Comparison of ENCODE assay signal across 37 mouse cellular contexts in the genomic region with DNA sequence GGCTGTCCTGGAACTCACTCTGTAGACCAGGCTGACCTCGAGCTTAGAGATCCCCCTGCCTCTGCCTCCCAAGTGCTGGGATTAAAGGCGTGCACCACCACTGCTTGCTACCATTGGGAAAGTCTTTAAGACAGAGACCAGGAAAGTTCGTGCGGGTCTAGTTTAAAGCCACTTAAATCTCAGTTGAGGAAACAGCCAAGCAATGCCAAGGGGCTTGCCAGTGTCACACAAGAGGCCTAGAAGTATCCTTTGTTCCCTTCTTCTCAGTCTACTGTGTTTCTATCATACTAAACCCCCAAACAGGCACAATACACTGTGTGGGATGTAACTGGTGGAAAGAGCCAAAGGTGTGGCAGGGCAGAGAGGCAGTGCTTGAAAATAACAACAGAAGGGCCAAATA. TPM values are rescaled to one million over a fixed set of nuclear protein-coding genes. Genes with fewer than 3 reads are reported as not detected.
DNase-seq lines count a peak whose midpoint lies in the region; ATAC-seq and TF ChIP-seq lines count a peak whose summit lies in the region.
"Had no signal": no experiment of that assay in that cellular context is flagged by ENCODE, and none has a peak within 500 bp of the region (broad histone marks: within the 10 kb centered on the region; RNA-seq: fewer than 3 reads in every experiment).

No protein-coding gene starts in this region.

- no peak overlapping the region for H3K9ac ChIP-seq in embryonic facial prominence, embryonic 13.5 days
- H3K9ac ChIP-seq in liver, embryonic 15.5 days = no peak overlapping the region
- no peak overlapping the region for H3K9ac ChIP-seq in liver, postnatal 0 days (replicated peaks)
- peak overlapping the region; percentile 26; the same call in 1 of the 2 replicates for H3K9ac ChIP-seq in ES-E14 (ENCODE audit: insufficient read depth, low read depth, low read length, poor library complexity, severe bottlenecking)
- no peak overlapping the region for H3K9ac ChIP-seq in stomach, embryonic 16.5 days (ENCODE audit: low read length)
- no peak overlapping the region for H3K9ac ChIP-seq in hindbrain, embryonic 13.5 days
- H3K9ac ChIP-seq: forebrain, embryonic 15.5 days; intestine, embryonic 15.5 days; lung, embryonic 14.5 days; neural tube, embryonic 15.5 days had no signal

- no peak for TF ChIP-seq EP300 in liver, postnatal 0 days (IDR thresholded peaks at IDR 0.05; ENCODE audit: low read depth)

- H3K36me3 ChIP-seq in embryonic facial prominence, embryonic 13.5 days = no peaks in the 10 kb centered on the region
- no peaks in the 10 kb centered on the region for H3K36me3 ChIP-seq in embryonic facial prominence, embryonic 10.5 days (replicated peaks)
- H3K36me3 ChIP-seq in liver, embryonic 15.5 days (replicated peaks) = no peaks in the 10 kb centered on the region
- no peaks in the 10 kb centered on the region for H3K36me3 ChIP-seq in liver, postnatal 0 days (replicated peaks; ENCODE audit: insufficient read depth, low read length)
- no peaks in the 10 kb centered on the region for H3K36me3 ChIP-seq in ES-E14 (ENCODE audit: control insufficient read depth, insufficient read depth, low read length, poor library complexity, severe bottlenecking)
- H3K36me3 ChIP-seq in stomach, embryonic 16.5 days (ENCODE audit: control insufficient read depth, insufficient read depth, low read length) = no peaks in the 10 kb centered on the region
- H3K36me3 ChIP-seq in hindbrain, embryonic 13.5 days = no peaks in the 10 kb centered on the region
- H3K36me3 ChIP-seq: forebrain, embryonic 10.5 days; forebrain, embryonic 15.5 days; heart, embryonic 13.5 days; intestine, embryonic 15.5 days; neural tube, embryonic 15.5 days had no signal

- in situ Hi-C loops in ES-E14 (cut with MboI; ENCODE audit: low sequenced_read_pairs in 2 of 2, unreplicated experiment in 2 of 2) = no loop called here

- peaks cover 23% of the 10 kb centered on the region for H3K4me1 ChIP-seq in embryonic facial prominence, embryonic 13.5 days
- H3K4me1 ChIP-seq in embryonic facial prominence, embryonic 10.5 days = peaks cover 10% of the 10 kb centered on the region
- peaks cover 50% of the 10 kb centered on the region for H3K4me1 ChIP-seq in liver, embryonic 15.5 days (replicated peaks)
- H3K4me1 ChIP-seq in liver, postnatal 0 days (ENCODE audit: insufficient read depth) = peaks cover 20% of the 10 kb centered on the region
- peaks cover 7 to 8% of the 10 kb centered on the region in 2 experiments for H3K4me1 ChIP-seq in ES-E14 (ENCODE audit: control insufficient read depth in 2 of 2, insufficient read depth in 2 of 2, low read length in 2 of 2, poor library complexity in 1 of 2)
- H3K4me1 ChIP-seq in stomach, embryonic 16.5 days (ENCODE audit: control insufficient read depth, insufficient read depth, low read length) = peaks cover 19% of the 10 kb centered on the region
- peaks cover 17% of the 10 kb centered on the region for H3K4me1 ChIP-seq in hindbrain, embryonic 13.5 days (replicated peaks)

- H3K27ac ChIP-seq in embryonic facial prominence, embryonic 13.5 days = peak overlapping the region; percentile 92; the same call in 1 of the 2 replicates
- no peak overlapping the region for H3K27ac ChIP-seq in embryonic facial prominence, embryonic 10.5 days (replicated peaks)
- 0 out of 2 replicates have a peak overlapping the region, but pooled peaks have one; percentile 24 for H3K27ac ChIP-seq in liver, embryonic 15.5 days (replicated peaks)
- no peak overlapping the region for H3K27ac ChIP-seq in liver, postnatal 0 days (ENCODE audit: low read depth)
- H3K27ac ChIP-seq in ES-E14 (ENCODE audit: insufficient read depth, low read depth, low read length, poor library complexity, severe bottlenecking) = peak overlapping the region; percentile 3; the same call in 1 of the 2 replicates
- H3K27ac ChIP-seq in stomach, embryonic 16.5 days (ENCODE audit: low read length) = 0 out of 2 replicates have a peak overlapping the region, but pooled peaks have one; percentile 17
- H3K27ac ChIP-seq in hindbrain, embryonic 13.5 days = no peak overlapping the region
- H3K27ac ChIP-seq: forebrain, embryonic 10.5 days; neural tube, embryonic 15.5 days had no signal

- no peak overlapping the region for H3K4me3 ChIP-seq in embryonic facial prominence, embryonic 13.5 days
- H3K4me3 ChIP-seq in embryonic facial prominence, embryonic 10.5 days = no peak overlapping the region
- H3K4me3 ChIP-seq in liver, embryonic 15.5 days (replicated peaks) = no peak overlapping the region
- no peak overlapping the region for H3K4me3 ChIP-seq in liver, postnatal 0 days (ENCODE audit: low read depth, low read length)
- H3K4me3 ChIP-seq in ES-E14 (ENCODE audit: insufficient read depth in 1 of 2, low read depth in 1 of 2, low read length in 2 of 2, poor library complexity in 1 of 2, severe bottlenecking in 1 of 2) = no peak overlapping the region
- H3K4me3 ChIP-seq in stomach, embryonic 16.5 days (replicated peaks; ENCODE audit: low read length) = no peak overlapping the region
- no peak overlapping the region for H3K4me3 ChIP-seq in hindbrain, embryonic 13.5 days
- H3K4me3 ChIP-seq: forebrain, embryonic 10.5 days; forebrain, embryonic 15.5 days; heart, adult 2 months; heart, embryonic 13.5 days; intestine, embryonic 15.5 days; layer of hippocampus, adult 2 months; neural tube, embryonic 15.5 days had no signal

- DNase-seq in embryonic facial prominence, embryonic 10.5 days (ENCODE audit: low spot score) = no peak
- DNase-seq in liver, postnatal 0 days = no peak
- DNase-seq in ES-E14 (ENCODE audit: low read depth, low spot score) = no peak
- no peak for DNase-seq in adrenal gland, postnatal 14 days
- DNase-seq: retina, postnatal 1 day had no signal

- ATAC-seq in embryonic facial prominence, embryonic 13.5 days (ENCODE audit: insufficient number of reproducible peaks, insufficient read depth, low FRiP score, low TSS enrichment, low read depth) = no peak
- no peak for ATAC-seq in liver, embryonic 15.5 days (ENCODE audit: insufficient read depth)
- no peak for ATAC-seq in liver, postnatal 0 days
- ATAC-seq in stomach, embryonic 16.5 days (ENCODE audit: insufficient read depth, low FRiP score) = no peak
- ATAC-seq in hindbrain, embryonic 13.5 days (ENCODE audit: low FRiP score) = no peak
- ATAC-seq: forebrain, embryonic 15.5 days; hindbrain, postnatal 0 days had no signal

- 93% methylated on average over 4 of the region's 4 CpGs for WGBS in embryonic facial prominence, embryonic 13.5 days
- WGBS in embryonic facial prominence, embryonic 10.5 days = 90% methylated on average over 4 of the region's 4 CpGs
- WGBS in liver, embryonic 15.5 days (ENCODE audit: insufficient replicate concordance) = 82% methylated on average over 4 of the region's 4 CpGs
- 83% methylated on average over 4 of the region's 4 CpGs for WGBS in liver, postnatal 0 days (ENCODE audit: insufficient replicate concordance)
- WGBS in stomach, embryonic 16.5 days = 94% methylated on average over 4 of the region's 4 CpGs
- WGBS in hindbrain, embryonic 13.5 days = 97% methylated on average over 4 of the region's 4 CpGs

- no peaks in the 10 kb centered on the region for H3K27me3 ChIP-seq in embryonic facial prominence, embryonic 13.5 days
- H3K27me3 ChIP-seq in embryonic facial prominence, embryonic 10.5 days (replicated peaks; ENCODE audit: low read depth, poor library complexity, severe bottlenecking) = no peaks in the 10 kb centered on the region
- H3K27me3 ChIP-seq in liver, embryonic 15.5 days = no peaks in the 10 kb centered on the region
- H3K27me3 ChIP-seq in liver, postnatal 0 days (ENCODE audit: insufficient read depth, low read length) = no peaks in the 10 kb centered on the region
- H3K27me3 ChIP-seq in stomach, embryonic 16.5 days (ENCODE audit: control insufficient read depth, insufficient read depth, low read length) = no peaks in the 10 kb centered on the region
- no peaks in the 10 kb centered on the region for H3K27me3 ChIP-seq in hindbrain, embryonic 13.5 days
- H3K27me3 ChIP-seq: forebrain, embryonic 15.5 days; heart, embryonic 13.5 days; intestine, embryonic 15.5 days; neural tube, embryonic 15.5 days had no signal

- no peak overlapping the region for H3K4me2 ChIP-seq in embryonic facial prominence, embryonic 13.5 days
- no peak overlapping the region for H3K4me2 ChIP-seq in liver, embryonic 15.5 days
- H3K4me2 ChIP-seq in liver, postnatal 0 days (ENCODE audit: low read depth, low read length) = no peak overlapping the region
- H3K4me2 ChIP-seq in stomach, embryonic 16.5 days (ENCODE audit: low read depth, low read length) = no peak overlapping the region
- H3K4me2 ChIP-seq in hindbrain, embryonic 13.5 days = no peak overlapping the region
- H3K4me2 ChIP-seq: forebrain, embryonic 15.5 days; lung, embryonic 14.5 days; neural tube, embryonic 15.5 days had no signal

- H3K9me3 ChIP-seq in embryonic facial prominence, embryonic 13.5 days = no peaks in the 10 kb centered on the region
- no peaks in the 10 kb centered on the region for H3K9me3 ChIP-seq in embryonic facial prominence, embryonic 10.5 days
- H3K9me3 ChIP-seq in liver, embryonic 15.5 days (replicated peaks) = no peaks in the 10 kb centered on the region
- no peaks in the 10 kb centered on the region for H3K9me3 ChIP-seq in liver, postnatal 0 days (ENCODE audit: low read length)
- no peaks in the 10 kb centered on the region for H3K9me3 ChIP-seq in ES-E14 (ENCODE audit: control insufficient read depth, insufficient read depth, low read depth, low read length)
- no peaks in the 10 kb centered on the region for H3K9me3 ChIP-seq in stomach, embryonic 16.5 days (replicated peaks; ENCODE audit: control insufficient read depth, low read length)
- H3K9me3 ChIP-seq in hindbrain, embryonic 13.5 days = no peaks in the 10 kb centered on the region
- H3K9me3 ChIP-seq: forebrain, embryonic 10.5 days; forebrain, embryonic 15.5 days; heart, embryonic 13.5 days; intestine, embryonic 15.5 days; neural tube, embryonic 15.5 days had no signal

- TF ChIP-seq CTCF in liver, postnatal 0 days (IDR thresholded peaks at IDR 0.05; ENCODE audit: low read depth) = no peak

RNA-seq across cellular contexts. Expression of a gene that starts 11.1 kb away (rescaled TPM):
- not detected in 2 replicates for polyA plus RNA-seq in embryonic facial prominence, embryonic 13.5 days (2015; fragmentation: Nextera tagmentation; extraction: Ambion mirVana)
- not detected in 2 replicates for polyA plus RNA-seq in embryonic facial prominence, embryonic 10.5 days (2016; fragmentation: Nextera tagmentation; extraction: Ambion mirVana)
- not detected in 2 replicates for polyA plus RNA-seq in liver, embryonic 15.5 days (2015; fragmentation: Nextera tagmentation; extraction: Ambion mirVana)
- not detected in 2 replicates for polyA plus RNA-seq in liver, postnatal 0 days (2015; fragmentation: Nextera tagmentation; extraction: Ambion mirVana)
- total RNA-seq in ES-E14 (2012; rRNA removed) = not detected in 2 replicates
- polyA plus RNA-seq in stomach, embryonic 16.5 days (2015; fragmentation: Nextera tagmentation; extraction: Ambion mirVana) = not detected in 2 replicates
- not detected in 2 replicates for total RNA-seq in adrenal gland, postnatal 14 days (2021)
- polyA plus RNA-seq in hindbrain, embryonic 13.5 days (2015; fragmentation: Nextera tagmentation; extraction: Ambion mirVana) = not detected in 2 replicates
- total RNA-seq: adrenal gland, adult 18-20 months; adrenal gland, postnatal 36 days; common myeloid progenitor, adult 5-6 weeks; gastrocnemius, adult 18-20 months; gastrocnemius, postnatal 36 days; heart, adult 2 months; heart, postnatal 10 days; hematopoietic stem cell, adult 5-6 weeks; hindbrain, postnatal 0 days; layer of hippocampus, adult 2 months; layer of hippocampus, postnatal 25 days; left cerebral cortex, adult 8-10 months; left cerebral cortex, postnatal 4 days; liver, adult 2 months; monocyte, adult 5-6 weeks had no signal
- polyA plus RNA-seq: brain, embryonic 14.5 days; C2C12; forebrain, embryonic 10.5 days; forebrain, embryonic 15.5 days; frontal cortex, adult 2 months; heart, adult 2 months; heart, embryonic 13.5 days; hindbrain, postnatal 0 days; intestine, embryonic 15.5 days; kidney, adult 2 months; kidney, embryonic 16.5 days; liver, adult 2 months; lung, embryonic 14.5 days; midbrain, embryonic 14.5 days; neural tube, embryonic 15.5 days; small intestine, adult 2 months had no signal

RNA-seq across cellular contexts. Expression of a gene that starts 17.3 kb away (rescaled TPM):
- 67.4 and 69.0 TPM in 2 replicates for polyA plus RNA-seq in embryonic facial prominence, embryonic 13.5 days (2015; fragmentation: Nextera tagmentation; extraction: Ambion mirVana)
- polyA plus RNA-seq in embryonic facial prominence, embryonic 10.5 days (2016; fragmentation: Nextera tagmentation; extraction: Ambion mirVana) = 53.0 and 55.4 TPM in 2 replicates
- polyA plus RNA-seq in liver, embryonic 15.5 days (2015; fragmentation: Nextera tagmentation; extraction: Ambion mirVana) = 33.3 and 33.6 TPM in 2 replicates
- polyA plus RNA-seq in liver, postnatal 0 days (2015; fragmentation: Nextera tagmentation; extraction: Ambion mirVana) = 20.5 and 21.8 TPM in 2 replicates
- total RNA-seq in ES-E14 (2012; rRNA removed) = 52.8 and 60.6 TPM in 2 replicates
- polyA plus RNA-seq in stomach, embryonic 16.5 days (2015; fragmentation: Nextera tagmentation; extraction: Ambion mirVana) = 48.6 and 50.8 TPM in 2 replicates
- total RNA-seq in adrenal gland, postnatal 14 days (2021) = 58.9 and 65.9 TPM in 2 replicates
- 43.3 and 44.5 TPM in 2 replicates for polyA plus RNA-seq in hindbrain, embryonic 13.5 days (2015; fragmentation: Nextera tagmentation; extraction: Ambion mirVana)

Comparison
In these comparisons a context has a peak if more than half of its experiments do, and no peak if none do; other contexts are left out.
1. H3K27ac ChIP-seq: peak in embryonic facial prominence, embryonic 13.5 days (single experiment), liver, embryonic 15.5 days (single experiment), ES-E14 (single experiment) and stomach, embryonic 16.5 days (single experiment); none in embryonic facial prominence, embryonic 10.5 days (single experiment), liver, postnatal 0 days (single experiment) and hindbrain, embryonic 13.5 days (single experiment).